Mouse (Mus musculus): ENCODE measurements around the gene Napsa. TPM values are rescaled to one million over a fixed set of nuclear protein-coding genes. Genes with fewer than 3 reads are reported as not detected.
A peak's percentile ranks its signal among the peaks of the same experiment; 100 is the strongest.

Gene Napsa
- total RNA-seq (2022) = under 1 TPM in 1 of 4 experiments, not detected in 3; 0.65 TPM

- no peak for DNase-seq (ENCODE audit: low spot score in 2 of 2)
Observed at GRCm38 (mm10) chr7:44572213-44572701, at the start of gene Napsa. Gene Napsa (plus strand): TSS chr7:44572380.

- no peak for DNase-seq (ENCODE audit: low spot score in 2 of 2)
Observed at GRCm38 (mm10) chr7:44523056-44523455, 49.1 kb upstream of the Napsa start.

- DNase-seq (ENCODE audit: low spot score in 2 of 2) = no peak
Observed at GRCm38 (mm10) chr7:44524502-44524901, 47.7 kb upstream of the Napsa start, which contains the start of gene Mybpc2. Gene Mybpc2 (minus strand): TSS chr7:44524656.

- peak in 1 of 2 experiments; percentile 38 for DNase-seq (ENCODE audit: low spot score in 2 of 2)
Observed at GRCm38 (mm10) chr7:44525126-44525832, 46.9 kb upstream of the Napsa start.

- no peak for DNase-seq (ENCODE audit: low spot score in 2 of 2)
Observed at GRCm38 (mm10) chr7:44526414-44527154, 45.6 kb upstream of the Napsa start.

- peak; percentile 56 to 77 for DNase-seq (ENCODE audit: low spot score in 2 of 2)
Observed at GRCm38 (mm10) chr7:44527483-44528398, 44.4 kb upstream of the Napsa start.

- DNase-seq (ENCODE audit: low spot score in 2 of 2) = no peak
Observed at GRCm38 (mm10) chr7:44529518-44529917, 42.7 kb upstream of the Napsa start.

GRCm38 (mm10) chr7:44530507-44530906 lies 41.7 kb upstream of the Napsa start:
- DNase-seq (ENCODE audit: low spot score in 2 of 2) = no peak

GRCm38 (mm10) chr7:44531207-44531606 lies 41.0 kb upstream of the Napsa start:
- DNase-seq (ENCODE audit: low spot score in 2 of 2) = no peak

GRCm38 (mm10) chr7:44531946-44532732 lies 40.0 kb upstream of the Napsa start, which contains the start of gene Spib:
Gene Spib (minus strand): TSS chr7:44532071.
- DNase-seq (ENCODE audit: low spot score in 2 of 2) = no peak

- DNase-seq (ENCODE audit: low spot score in 2 of 2) = no peak
Observed at GRCm38 (mm10) chr7:44532918-44533745, 39.0 kb upstream of the Napsa start.

GRCm38 (mm10) chr7:44533746-44534045 lies 38.5 kb upstream of the Napsa start:
- no peak for DNase-seq (ENCODE audit: low spot score in 2 of 2)

GRCm38 (mm10) chr7:44534242-44534641 lies 37.9 kb upstream of the Napsa start:
- no peak for DNase-seq (ENCODE audit: low spot score in 2 of 2)

GRCm38 (mm10) chr7:44534656-44535441 lies 37.3 kb upstream of the Napsa start:
- DNase-seq (ENCODE audit: low spot score in 2 of 2) = no peak

- no peak for DNase-seq (ENCODE audit: low spot score in 2 of 2)
Observed at GRCm38 (mm10) chr7:44535657-44536589, 36.3 kb upstream of the Napsa start.

- peak in 1 of 2 experiments; percentile 48 for DNase-seq (ENCODE audit: low spot score in 2 of 2)
Observed at GRCm38 (mm10) chr7:44536590-44536968, 35.6 kb upstream of the Napsa start.

GRCm38 (mm10) chr7:44537009-44537408 lies 35.2 kb upstream of the Napsa start:
- DNase-seq (ENCODE audit: low spot score in 2 of 2) = no peak

GRCm38 (mm10) chr7:44537496-44537895 lies 34.7 kb upstream of the Napsa start:
- no peak for DNase-seq (ENCODE audit: low spot score in 2 of 2)

All from layer of hippocampus, adult 8-10 months (tissue).